Mouse (Mus musculus) forebrain, embryonic 11.5 days (tissue): ENCODE data around the gene Aarsd1. TPM values are rescaled to one million over a fixed set of nuclear protein-coding genes. Genes with fewer than 3 reads are reported as not detected.
A peak's percentile ranks its signal among the peaks of the same experiment; 100 is the strongest.
"Not testable (repeated sequence)": the region's sequence is repeated elsewhere in the genome, so short reads cannot be mapped to it uniquely, and the experiment has no call there.

Source experiments
- ATAC-seq: fragments of 200-750 bp; cut with Nextera tagmentation; replicated peaks from 2 replicates; pipeline ENCODE4 v1.8.0; 2017; ENCODE audit warnings: moderate TSS enrichment; ENCODE audit not compliant: low FRiP score
- DNase-seq: peaks from one replicate; pipeline ENCODE4 v3.0.0-alpha.2; 2017; ENCODE audit warnings: low spot score
- H3K27ac ChIP-seq: fragments of 300-500 bp; sonication (generic); 2 replicates; pipeline ENCODE4 v1.5.1; 2014; ENCODE audit warnings: low read depth, low read length
- H3K27me3 ChIP-seq: fragments of 300-500 bp; sonication (generic); 2 replicates; pipeline ENCODE4 v1.6.1; 2014; ENCODE audit warnings: mild to moderate bottlenecking, low read length, mixed read lengths; ENCODE audit not compliant: control insufficient read depth, insufficient read depth
- H3K36me3 ChIP-seq: fragments of 300-500 bp; sonication (generic); 2 replicates; pipeline ENCODE4 v1.6.1; 2014; ENCODE audit warnings: mild to moderate bottlenecking, low read length, moderate library complexity, mixed read lengths; ENCODE audit not compliant: control insufficient read depth, insufficient read depth
- H3K4me1 ChIP-seq: fragments of 300-500 bp; sonication (generic); replicated peaks from 2 replicates; pipeline ENCODE4 v1.6.1; 2014; ENCODE audit warnings: low read length, mixed read lengths; ENCODE audit not compliant: control insufficient read depth, insufficient read depth
- H3K4me2 ChIP-seq: fragments of 300-500 bp; sonication (generic); 2 replicates; pipeline ENCODE4 v1.6.1; 2014; ENCODE audit warnings: low read depth, mild to moderate bottlenecking, low read length, moderate library complexity, mixed read lengths; ENCODE audit not compliant: severe bottlenecking
- H3K4me3 ChIP-seq: fragments of 300-500 bp; sonication (generic); 2 replicates; pipeline ENCODE4 v1.5.1; 2014; ENCODE audit warnings: low read depth, low read length
- H3K9ac ChIP-seq: fragments of 300-500 bp; sonication (generic); 2 replicates; pipeline ENCODE4 v1.6.1; 2014; ENCODE audit warnings: low read length
- H3K9me3 ChIP-seq: fragments of 300-500 bp; sonication (generic); 2 replicates; pipeline ENCODE4 v1.6.1; 2016; ENCODE audit warnings: low read length, mixed read lengths; ENCODE audit not compliant: control insufficient read depth
- WGBS: fragments of 180-500 bp; shearing (Covaris S2); extraction: QIAGEN DNeasy Blood & Tissue Kit; methylation state at CpG from one replicate; pipeline ENCODE4 v1.1.7; 2014; 5-methylcytosine and 5-hydroxymethylcytosine counted together
- polyA plus RNA-seq: library from polyadenylated mRNA; unstranded; fragments of >200 nt; fragmentation: Nextera tagmentation; extraction: Ambion mirVana; gene quantifications from 2 replicates; pipeline ENCODE4 v1.2.1, GENCODE M21; 2014

Gene Aarsd1
- polyA plus RNA-seq, 1 experiment from 2014 or later, result 101 TPM

DNA sequence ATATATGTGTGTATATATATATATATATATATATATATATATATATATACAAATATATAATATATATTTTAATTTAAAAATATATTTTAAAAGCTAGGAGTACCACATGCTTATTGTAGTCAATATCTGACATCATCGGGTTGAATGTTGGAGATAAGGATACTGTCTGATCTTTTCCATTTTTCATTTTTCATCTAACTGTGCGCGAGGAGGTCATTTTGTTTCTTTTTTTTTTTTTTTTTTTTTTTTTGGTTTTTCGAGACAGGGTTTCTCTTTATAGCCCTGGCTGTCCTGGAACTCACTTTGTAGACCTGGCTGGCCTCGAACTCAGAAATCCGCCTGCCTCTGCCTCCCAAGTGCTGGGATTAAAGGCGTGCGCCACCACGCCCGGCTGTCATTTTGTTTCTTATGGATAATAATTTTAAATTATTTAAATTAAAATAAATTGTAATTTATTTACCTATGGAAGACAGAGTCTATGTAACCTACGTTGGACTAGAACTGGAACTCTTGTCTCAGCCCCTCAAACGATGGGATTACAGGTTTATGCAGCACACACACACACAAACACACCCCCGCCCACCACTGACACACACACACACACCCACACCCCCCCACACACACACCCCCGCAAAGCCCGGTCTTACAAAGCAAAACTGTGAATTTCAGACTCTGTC, 24.2 kb upstream of the Aarsd1 start:
- H3K27ac ChIP-seq, H3K27me3 ChIP-seq, H3K9ac ChIP-seq, H3K4me1 ChIP-seq, DNase-seq, H3K9me3 ChIP-seq: not testable (repeated sequence)
- 0 out of 2 replicates have a peak, but pooled peaks have one; percentile 12 for ATAC-seq
- peak overlapping the region; percentile 40; the same call in 1 of the 2 replicates for H3K4me2 ChIP-seq
- H3K4me3 ChIP-seq, result peak overlapping the region; percentile 90; the same call in 1 of the 2 replicates
- H3K36me3 ChIP-seq, result peaks cover 15% of the 10 kb centered on the region; the same call in 1 of the 2 replicates
- 36% methylated on average over 14 of the region's 15 CpGs for WGBS

- not testable (repeated sequence) for H3K36me3 ChIP-seq, ATAC-seq, H3K4me3 ChIP-seq, H3K4me2 ChIP-seq, H3K27me3 ChIP-seq, H3K27ac ChIP-seq, DNase-seq, H3K4me1 ChIP-seq, H3K9ac ChIP-seq, H3K9me3 ChIP-seq
- WGBS, result 59% methylated on average over 3 of the region's 3 CpGs
Measured at GRCm38 (mm10) chr11:101438006-101438405, 20.6 kb upstream of the Aarsd1 start.

GRCm38 (mm10) chr11:101436916-101437315, 19.5 kb upstream of the Aarsd1 start:
- WGBS, result 59% methylated on average over 4 of the region's 4 CpGs
- Histone ChIP-seq H3K9me3 (no peaks in the 10 kb centered on the region), H3K27me3 (no peaks in the 10 kb centered on the region), H3K36me3 (peaks cover 5% of the 10 kb centered on the region; the same call in 1 of the 2 replicates), H3K9ac (no peak overlapping the region), H3K27ac (no peak overlapping the region), H3K4me1 (no peaks in the 10 kb centered on the region), H3K4me3 (no peak overlapping the region), H3K4me2 (no peak overlapping the region)
- DNase-seq, result no peak
- no peak for ATAC-seq

GRCm38 (mm10) chr11:101435831-101436230, 18.4 kb upstream of the Aarsd1 start:
- no peak for DNase-seq
- no peak overlapping the region for H3K9ac ChIP-seq
- no peak overlapping the region for H3K4me3 ChIP-seq
- H3K27me3 ChIP-seq, result no peaks in the 10 kb centered on the region
- H3K9me3 ChIP-seq, result no peaks in the 10 kb centered on the region
- H3K36me3 ChIP-seq, result peaks cover 5% of the 10 kb centered on the region; the same call in 1 of the 2 replicates
- no peak overlapping the region for H3K27ac ChIP-seq
- H3K4me2 ChIP-seq, result no peak overlapping the region
- no peaks in the 10 kb centered on the region for H3K4me1 ChIP-seq
- WGBS, result 87% methylated on average over 4 of the region's 4 CpGs
- no peak for ATAC-seq

DNA sequence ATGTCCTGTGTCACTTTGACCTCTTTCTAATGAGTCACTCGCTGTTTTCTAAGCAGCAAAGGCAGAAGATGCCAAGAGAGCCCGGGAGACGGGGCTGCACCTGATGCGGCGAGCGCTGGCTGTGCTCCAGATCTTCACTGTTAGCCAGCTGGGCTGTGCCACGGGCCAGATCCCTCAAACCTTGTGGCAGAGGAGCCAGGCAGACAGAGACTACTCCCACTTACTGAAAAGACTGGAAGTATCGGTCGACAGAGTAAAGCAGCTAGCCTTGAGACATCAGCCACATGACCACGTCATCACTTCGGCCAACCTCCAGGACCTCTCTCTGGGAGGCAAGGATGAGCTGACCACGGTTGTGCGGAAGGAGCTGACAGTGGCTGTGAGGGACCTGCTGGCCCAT, 16.0 kb upstream of the Aarsd1 start:
- Histone ChIP-seq H3K9ac (no peak overlapping the region), H3K36me3 (peaks cover 9% of the 10 kb centered on the region; the same call in 1 of the 2 replicates), H3K9me3 (no peaks in the 10 kb centered on the region), H3K27me3 (no peaks in the 10 kb centered on the region), H3K4me2 (no peak overlapping the region), H3K4me3 (no peak overlapping the region), H3K27ac (no peak overlapping the region), H3K4me1 (no peaks in the 10 kb centered on the region)
- WGBS, result 93% methylated on average over 13 of the region's 13 CpGs
- DNase-seq, result no peak
- ATAC-seq, result no peak

GRCm38 (mm10) chr11:101431327-101431726, 13.9 kb upstream of the Aarsd1 start:
- H3K9me3 ChIP-seq, result no peaks in the 10 kb centered on the region
- H3K27me3 ChIP-seq, result no peaks in the 10 kb centered on the region
- WGBS, result 91% methylated on average over 9 of the region's 9 CpGs
- H3K36me3 ChIP-seq, result peaks cover 9% of the 10 kb centered on the region; the same call in 1 of the 2 replicates
- H3K4me1 ChIP-seq, result no peaks in the 10 kb centered on the region
- no peak overlapping the region for H3K27ac ChIP-seq
- H3K4me3 ChIP-seq, result no peak overlapping the region
- no peak overlapping the region for H3K4me2 ChIP-seq
- no peak for ATAC-seq
- no peak for DNase-seq
- H3K9ac ChIP-seq, result no peak overlapping the region

- peak overlapping the region; percentile 84 for H3K4me2 ChIP-seq
- 72% methylated on average over 8 of the region's 8 CpGs for WGBS
- H3K9me3 ChIP-seq, result no peaks in the 10 kb centered on the region
- peaks cover 4% of the 10 kb centered on the region; the same call in 1 of the 2 replicates for H3K36me3 ChIP-seq
- no peak overlapping the region for H3K27ac ChIP-seq
- H3K27me3 ChIP-seq, result no peaks in the 10 kb centered on the region
- H3K9ac ChIP-seq, result peak overlapping the region; percentile 78
- ATAC-seq (no peak), DNase-seq (no peak)
- peak overlapping the region; percentile 95 for H3K4me3 ChIP-seq
- H3K4me1 ChIP-seq, result peaks cover 7% of the 10 kb centered on the region; the same call in 1 of the 2 replicates
Measured at GRCm38 (mm10) chr11:101426165-101426564, 8.8 kb upstream of the Aarsd1 start.

GRCm38 (mm10) chr11:101424925-101425813, 7.8 kb upstream of the Aarsd1 start, which contains the start of the genes Rundc1 and Ptges3l:
Gene Rundc1, plus strand, starts transcription at chr11:101425085.
Gene Ptges3l, minus strand, starts transcription at chr11:101425333.
- peak within 1 kb of the TSS; percentile 78 for H3K9ac ChIP-seq
- peak within 1 kb of the TSS; percentile 84 for H3K4me2 ChIP-seq
- peaks cover 4% of the 10 kb centered on the region; the same call in 1 of the 2 replicates for H3K36me3 ChIP-seq
- DNase-seq (peak; percentile 99), ATAC-seq (peak; percentile 95)
- H3K9me3 ChIP-seq, result no peaks in the 10 kb centered on the region
- peaks cover 7% of the 10 kb centered on the region; the same call in 1 of the 2 replicates for H3K4me1 ChIP-seq
- H3K27ac ChIP-seq, result peak within 1 kb of the TSS; percentile 8
- WGBS, result under 1% methylated on average over 80 of the region's 81 CpGs
- no peaks in the 10 kb centered on the region for H3K27me3 ChIP-seq
- H3K4me3 ChIP-seq, result peak within 1 kb of the TSS; percentile 95
